Mouse (Mus musculus): ENCODE results near the gene Dok1. TPM values are rescaled to one million over a fixed set of nuclear protein-coding genes. Genes with fewer than 3 reads are reported as not detected.

The Dok1 gene
- polyA plus RNA-seq, 1 experiment, result 41.3 TPM

- Histone ChIP-seq H3K36me3 (ENCODE audit: control insufficient read depth, insufficient read depth) (no peaks in the 10 kb centered on the region), H3K4me3 (no peak overlapping the region), H3ac (ENCODE audit: control insufficient read depth, insufficient read length) (no peak overlapping the region), H3K79me2 (ENCODE audit: control insufficient read depth, insufficient read depth) (no peaks in the 10 kb centered on the region), H3K4me2 (ENCODE audit: low read depth) (no peak overlapping the region), H3K27me3 (ENCODE audit: control insufficient read depth, insufficient read depth, insufficient read length) (no peaks in the 10 kb centered on the region)
- TF ChIP-seq CEBPB (IDR thresholded peaks at IDR 0.05; ENCODE audit: insufficient read depth, poor library complexity, severe bottlenecking) (no peak), MYOD1 (IDR thresholded peaks at IDR 0.05; ENCODE audit: control insufficient read depth in 1 of 3, insufficient read length in 2 of 3, low read depth in 2 of 3) (no peak), MYOG (IDR thresholded peaks at IDR 0.05; ENCODE audit: control insufficient read depth in 1 of 3, insufficient read depth in 1 of 3, insufficient read length in 2 of 3, low read depth in 2 of 3) (no peak), MAX (IDR thresholded peaks at IDR 0.05; ENCODE audit: low read depth) (no peak), TCF12 (IDR thresholded peaks at IDR 0.05; ENCODE audit: insufficient read depth, poor library complexity, severe bottlenecking) (no peak), E2F4 (IDR thresholded peaks at IDR 0.05; ENCODE audit: insufficient read depth) (no peak), SRF (IDR thresholded peaks at IDR 0.05; ENCODE audit: control insufficient read depth, insufficient read length, low read depth) (no peak), POLR2AphosphoS2 (IDR thresholded peaks at IDR 0.05; ENCODE audit: insufficient read length, low read depth) (no peak), USF1 (IDR thresholded peaks at IDR 0.05; ENCODE audit: low read depth) (no peak), TCF3 (IDR thresholded peaks at IDR 0.05; ENCODE audit: insufficient read length, low read depth) (no peak), POLR2A (IDR thresholded peaks at IDR 0.05; ENCODE audit: insufficient read length, low read depth) (no peak), REST (IDR thresholded peaks at IDR 0.05; ENCODE audit: insufficient read depth, insufficient read length) (no peak)
These were observed 21.5 kb downstream of the Dok1 start for GRCm38 (mm10) chr6:83011756-83012155.

GRCm38 (mm10) chr6:83011255-83011654 is 22.0 kb downstream of the Dok1 start:
- H3ac ChIP-seq (ENCODE audit: control insufficient read depth, insufficient read length), result no peak overlapping the region
- no peaks in the 10 kb centered on the region for H3K36me3 ChIP-seq (ENCODE audit: control insufficient read depth, insufficient read depth)
- H3K27me3 ChIP-seq (ENCODE audit: control insufficient read depth, insufficient read depth, insufficient read length), result no peaks in the 10 kb centered on the region
- no peak overlapping the region for H3K4me2 ChIP-seq (ENCODE audit: low read depth)
- H3K4me3 ChIP-seq, result no peak overlapping the region
- TF ChIP-seq CEBPB (IDR thresholded peaks at IDR 0.05; ENCODE audit: insufficient read depth, poor library complexity, severe bottlenecking) (no peak), MAX (IDR thresholded peaks at IDR 0.05; ENCODE audit: low read depth) (no peak), POLR2A (IDR thresholded peaks at IDR 0.05; ENCODE audit: insufficient read length, low read depth) (no peak)
- no peaks in the 10 kb centered on the region for H3K79me2 ChIP-seq (ENCODE audit: control insufficient read depth, insufficient read depth)

- Histone ChIP-seq H3ac (ENCODE audit: control insufficient read depth, insufficient read length) (no peak overlapping the region), H3K27me3 (ENCODE audit: control insufficient read depth, insufficient read depth, insufficient read length) (no peaks in the 10 kb centered on the region), H3K4me2 (ENCODE audit: low read depth) (no peak overlapping the region), H3K79me2 (ENCODE audit: control insufficient read depth, insufficient read depth) (no peaks in the 10 kb centered on the region), H3K4me3 (no peak overlapping the region), H3K36me3 (ENCODE audit: control insufficient read depth, insufficient read depth) (no peaks in the 10 kb centered on the region)
- TF ChIP-seq POLR2AphosphoS2 (IDR thresholded peaks at IDR 0.05; ENCODE audit: insufficient read length, low read depth) (no peak), MYOG (IDR thresholded peaks at IDR 0.05; ENCODE audit: control insufficient read depth in 1 of 3, insufficient read depth in 1 of 3, insufficient read length in 2 of 3, low read depth in 2 of 3) (no peak), POLR2A (IDR thresholded peaks at IDR 0.05; ENCODE audit: insufficient read length, low read depth) (no peak), TCF3 (IDR thresholded peaks at IDR 0.05; ENCODE audit: insufficient read length, low read depth) (no peak)
These were observed 23.3 kb downstream of the Dok1 start for GRCm38 (mm10) chr6:83010010-83010409.

- no peaks in the 10 kb centered on the region for H3K36me3 ChIP-seq (ENCODE audit: control insufficient read depth, insufficient read depth)
- H3K4me3 ChIP-seq, result no peak overlapping the region
- no peaks in the 10 kb centered on the region for H3K27me3 ChIP-seq (ENCODE audit: control insufficient read depth, insufficient read depth, insufficient read length)
- TF ChIP-seq POLR2AphosphoS2 (IDR thresholded peaks at IDR 0.05; ENCODE audit: insufficient read length, low read depth), result no peak
- no peak for TF ChIP-seq CEBPB (IDR thresholded peaks at IDR 0.05; ENCODE audit: insufficient read depth, poor library complexity, severe bottlenecking)
- no peak for TF ChIP-seq REST (IDR thresholded peaks at IDR 0.05; ENCODE audit: insufficient read depth, insufficient read length)
- TF ChIP-seq POLR2A (IDR thresholded peaks at IDR 0.05; ENCODE audit: insufficient read length, low read depth), result no peak
- no peak for TF ChIP-seq SRF (IDR thresholded peaks at IDR 0.05; ENCODE audit: control insufficient read depth, insufficient read length, low read depth)
- no peak for TF ChIP-seq E2F4 (IDR thresholded peaks at IDR 0.05; ENCODE audit: insufficient read depth)
- no peak for TF ChIP-seq MAX (IDR thresholded peaks at IDR 0.05; ENCODE audit: low read depth)
- no peaks in the 10 kb centered on the region for H3K79me2 ChIP-seq (ENCODE audit: control insufficient read depth, insufficient read depth)
- no peak overlapping the region for H3ac ChIP-seq (ENCODE audit: control insufficient read depth, insufficient read length)
- H3K4me2 ChIP-seq (ENCODE audit: low read depth), result no peak overlapping the region
These were observed 24.6 kb downstream of the Dok1 start for GRCm38 (mm10) chr6:83008659-83009058.

- no peak overlapping the region for H3ac ChIP-seq (ENCODE audit: control insufficient read depth, insufficient read length)
- no peaks in the 10 kb centered on the region for H3K27me3 ChIP-seq (ENCODE audit: control insufficient read depth, insufficient read depth, insufficient read length)
- no peak overlapping the region for H3K4me3 ChIP-seq
- peak overlapping the region; percentile 44 for H3K4me2 ChIP-seq (ENCODE audit: low read depth)
- no peaks in the 10 kb centered on the region for H3K36me3 ChIP-seq (ENCODE audit: control insufficient read depth, insufficient read depth)
- TF ChIP-seq CEBPB (IDR thresholded peaks at IDR 0.05; ENCODE audit: insufficient read depth, poor library complexity, severe bottlenecking) (0 out of 2 replicates have a peak, but pooled peaks have one; percentile 11), TCF12 (IDR thresholded peaks at IDR 0.05; ENCODE audit: insufficient read depth, poor library complexity, severe bottlenecking) (no peak)
- no peaks in the 10 kb centered on the region for H3K79me2 ChIP-seq (ENCODE audit: control insufficient read depth, insufficient read depth)
These were observed 27.2 kb downstream of the Dok1 start for GRCm38 (mm10) chr6:83006114-83006513.
